Mouse (Mus musculus) liver, embryonic 14 days (tissue): ENCODE results near the gene Tsx. TPM values are rescaled to one million over a fixed set of nuclear protein-coding genes. Genes with fewer than 3 reads are reported as not detected.

Experiments used
- polyA plus RNA-seq: library from polyadenylated mRNA; depleted of rRNA; stranded (reverse); fragments of >200 nt; gene quantifications from 2 replicates; pipeline ENCODE4 v1.2.3, GENCODE M21; 2012; rRNA removed

The Tsx gene
- polyA plus RNA-seq = 0.05 TPM in 1 of 2 replicates, not detected in the other

GRCm38 (mm10) chrX:103414167-103414566 lies at the start of gene Tsx:
Gene Tsx (plus strand): TSS chrX:103414467.

DNA sequence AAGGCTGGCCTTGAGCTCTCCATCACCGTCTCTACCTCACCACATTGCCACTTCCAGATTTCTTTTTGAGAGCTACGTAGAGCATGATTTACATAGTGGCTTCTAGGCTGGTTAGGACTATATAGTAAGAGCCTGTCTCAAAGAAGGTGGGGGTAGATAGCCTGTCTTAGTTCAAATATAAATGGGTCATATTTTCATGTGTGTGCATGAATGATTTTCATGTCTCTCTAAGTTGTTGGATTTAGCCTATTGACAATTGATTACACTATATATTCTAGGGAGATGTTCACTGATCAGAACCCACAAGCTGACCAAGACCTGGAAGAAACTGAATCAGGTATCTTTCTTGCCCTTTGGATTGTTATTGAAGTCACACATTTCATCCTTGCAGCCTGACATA lies 7.4 kb downstream of the Tsx start, which contains the start of gene Gm26992:
Gene Gm26992 (plus strand): TSS at position 301 of the 400 bp plus-strand sequence.

Other genes starting within 250 kb of the Tsx start
- gene Nap1l2, start 227.8 kb upstream of the Tsx start, polyA plus RNA-seq = 0.02 TPM in 1 of 2 replicates, not detected in the other
- not detected in 2 replicates for gene Cdx4, start 93.1 kb upstream of the Tsx start, polyA plus RNA-seq
- gene Chic1, start 58.0 kb upstream of the Tsx start, polyA plus RNA-seq = 0.34 and 0.35 TPM in 2 replicates
- gene Gm26992, start 7.5 kb downstream of the Tsx start, polyA plus RNA-seq = 0.32 and 0.57 TPM in 2 replicates
- gene Zcchc13, start 216.1 kb downstream of the Tsx start, polyA plus RNA-seq = 0.03 TPM in 1 of 2 replicates, not detected in the other